Mouse (Mus musculus) bone marrow macrophage, adult 2 months (primary cell): ENCODE data around the gene Mtm1. TPM values are rescaled to one million over a fixed set of nuclear protein-coding genes. Genes with fewer than 3 reads are reported as not detected.

Experiments
- H3K27ac ChIP-seq: 2 replicates; pipeline ENCODE4 v1.5.1; 2012; ENCODE audit warnings: low read depth, low read length; ENCODE audit not compliant: insufficient read depth
- H3K4me1 ChIP-seq: 2 replicates; pipeline ENCODE4 v1.6.1; 2012; ENCODE audit warnings: low read length; ENCODE audit not compliant: control insufficient read depth, insufficient read depth
- H3K4me3 ChIP-seq: 2 replicates; pipeline ENCODE4 v1.5.1; 2012; ENCODE audit warnings: mild to moderate bottlenecking, low read length, moderate library complexity; ENCODE audit not compliant: insufficient read depth
- CTCF ChIP-seq: IDR thresholded peaks from 2 replicates; pipeline ENCODE4 v1.5.1; 2012; ENCODE audit warnings: low read depth, mild to moderate bottlenecking, low read length, moderate library complexity
- POLR2A ChIP-seq: IDR thresholded peaks from 2 replicates; pipeline ENCODE4 v1.6.1; 2012; ENCODE audit warnings: mild to moderate bottlenecking, low read depth, low read length, borderline replicate concordance
- polyA plus RNA-seq: library from polyadenylated mRNA; stranded (reverse); fragments of >200 nt; gene quantifications from 2 replicates; pipeline ENCODE4 v1.2.4, GENCODE M21; 2012; ENCODE audit not compliant: missing spikeins, insufficient read depth, insufficient read length

Mtm1 gene
- polyA plus RNA-seq, 1 experiment = 19.3 TPM

- peaks cover 7% of the 10 kb centered on the region for H3K4me1 ChIP-seq
- H3K4me3 ChIP-seq = peak overlapping the region; percentile 70
- H3K27ac ChIP-seq = peak overlapping the region; percentile 39
- no peak for TF ChIP-seq CTCF
- TF ChIP-seq POLR2A = no peak
Measured at GRCm38 (mm10) chrX:71215113-71215708, 4.6 kb downstream of the Mtm1 start.

- H3K4me3 ChIP-seq = no peak overlapping the region
- no peak overlapping the region for H3K27ac ChIP-seq
- TF ChIP-seq POLR2A = no peak
- TF ChIP-seq CTCF = no peak
- H3K4me1 ChIP-seq = peaks cover 20% of the 10 kb centered on the region
Measured at GRCm38 (mm10) chrX:71216879-71217278, 6.3 kb downstream of the Mtm1 start.

GRCm38 (mm10) chrX:71218853-71219252 is 8.3 kb downstream of the Mtm1 start:
- TF ChIP-seq CTCF (no peak), POLR2A (no peak)
- Histone ChIP-seq H3K4me1 (peaks cover 24% of the 10 kb centered on the region), H3K27ac (no peak overlapping the region)

GRCm38 (mm10) chrX:71220896-71221295 is 10.3 kb downstream of the Mtm1 start:
- TF ChIP-seq POLR2A (no peak), CTCF (no peak)
- Histone ChIP-seq H3K27ac (no peak overlapping the region), H3K4me3 (no peak overlapping the region), H3K4me1 (peaks cover 24% of the 10 kb centered on the region)

More at GRCm38 (mm10) chrX:71218853-71219252, 8.3 kb downstream of the Mtm1 start:
- no peak overlapping the region for H3K4me3 ChIP-seq

- no peak overlapping the region for H3K4me3 ChIP-seq
- H3K27ac ChIP-seq = peak overlapping the region; percentile 34
- peaks cover 22% of the 10 kb centered on the region for H3K4me1 ChIP-seq
- no peak for TF ChIP-seq CTCF
- no peak for TF ChIP-seq POLR2A
Measured at GRCm38 (mm10) chrX:71222648-71223408, 12.3 kb downstream of the Mtm1 start.

GRCm38 (mm10) chrX:71226881-71227280 is 16.3 kb downstream of the Mtm1 start:
- Histone ChIP-seq H3K27ac (no peak overlapping the region), H3K4me3 (no peak overlapping the region), H3K4me1 (peaks cover 10% of the 10 kb centered on the region)
- TF ChIP-seq POLR2A (no peak), CTCF (no peak)

- Histone ChIP-seq H3K4me1 (peaks cover 6% of the 10 kb centered on the region), H3K4me3 (no peak overlapping the region), H3K27ac (no peak overlapping the region)
- TF ChIP-seq POLR2A (no peak), CTCF (no peak)
Measured at GRCm38 (mm10) chrX:71228200-71228599, 17.6 kb downstream of the Mtm1 start.

- no peak overlapping the region for H3K4me3 ChIP-seq
- no peak for TF ChIP-seq POLR2A
- no peak for TF ChIP-seq CTCF
- no peak overlapping the region for H3K27ac ChIP-seq
- H3K4me1 ChIP-seq = peaks cover 6% of the 10 kb centered on the region
Measured at GRCm38 (mm10) chrX:71230847-71231246, 20.3 kb downstream of the Mtm1 start.

- TF ChIP-seq CTCF = no peak
- no peak for TF ChIP-seq POLR2A
Measured at GRCm38 (mm10) chrX:71256422-71256821, 45.9 kb downstream of the Mtm1 start.

GRCm38 (mm10) chrX:71260857-71261256 is 50.3 kb downstream of the Mtm1 start:
- TF ChIP-seq POLR2A (no peak), CTCF (no peak)
- H3K4me3 ChIP-seq = no peak overlapping the region

More at GRCm38 (mm10) chrX:71256422-71256821, 45.9 kb downstream of the Mtm1 start:
- Histone ChIP-seq H3K4me1 (no peaks in the 10 kb centered on the region), H3K27ac (no peak overlapping the region), H3K4me3 (no peak overlapping the region)

More at GRCm38 (mm10) chrX:71260857-71261256, 50.3 kb downstream of the Mtm1 start:
- Histone ChIP-seq H3K27ac (no peak overlapping the region), H3K4me1 (peaks cover 6% of the 10 kb centered on the region)
